Mouse (Mus musculus): Measurements from ENCODE around the gene Zfp398.

GRCm38 (mm10) chr6:47830104-47831078 lies 5.1 kb upstream of the Zfp398 start, which contains the start of gene Zfp786:
- TF ChIP-seq NELFE (IDR thresholded peaks at IDR 0.05; ENCODE audit: low read depth, low read length) (peak; percentile 50; the same call in 1 of the 2 replicates), POLR2A (IDR thresholded peaks at IDR 0.05; ENCODE audit: low read depth, low read length) (peak; percentile 42; the same call in 1 of the 2 replicates), TBP (conservative IDR thresholded peaks at IDR 0.05; ENCODE audit: low read depth, low read length) (no peak), EP300 (IDR thresholded peaks at IDR 0.05; ENCODE audit: low read length) (no peak), CTCF (conservative IDR thresholded peaks at IDR 0.05 in 1 of 2, IDR thresholded peaks at IDR 0.05 in 1 of 2; ENCODE audit: low read depth in 2 of 2, low read length in 2 of 2) (peak; percentile 58 to 91), ZC3H11A (IDR thresholded peaks at IDR 0.05; ENCODE audit: low read depth, low read length) (no peak), USF1 (IDR thresholded peaks at IDR 0.05; ENCODE audit: low read depth, low read length) (no peak), BHLHE40 (IDR thresholded peaks at IDR 0.05; ENCODE audit: low read depth, low read length) (no peak; the same call in 1 of the 2 replicates), CHD1 (IDR thresholded peaks at IDR 0.05; ENCODE audit: low read depth, low read length) (no peak), MXI1 (IDR thresholded peaks at IDR 0.05; ENCODE audit: low read depth, low read length) (no peak), RAD21 (IDR thresholded peaks at IDR 0.05; ENCODE audit: low read depth, low read length) (peak; percentile 71), MAX (IDR thresholded peaks at IDR 0.05; ENCODE audit: low read length) (no peak; the same call in 1 of the 2 replicates), POLR2AphosphoS2 (IDR thresholded peaks at IDR 0.05; ENCODE audit: low read depth, low read length) (no peak)

Measured in CH12.LX (cell line).